8 mouse cellular contexts compared by ENCODE assay signal in genomic region chr3:41080724-41081123, GRCm38 (mm10). TPM values are rescaled to one million over a fixed set of nuclear protein-coding genes. Genes with fewer than 3 reads are reported as not detected.
DNase-seq lines count a peak whose midpoint lies in the region; ATAC-seq and TF ChIP-seq lines count a peak whose summit lies in the region.

No protein-coding gene starts in this region.

- no peak for TF ChIP-seq CTCF in layer of hippocampus, adult 2 months (conservative IDR thresholded peaks at IDR 0.05)

- H3K4me1 ChIP-seq in neural tube, embryonic 11.5 days (ENCODE audit: control insufficient read depth, insufficient read depth, low read length) = peaks cover 11% of the 10 kb centered on the region
- peaks cover 17% of the 10 kb centered on the region for H3K4me1 ChIP-seq in embryonic facial prominence, embryonic 15.5 days
- H3K4me1 ChIP-seq in limb, embryonic 13.5 days = peaks cover 18% of the 10 kb centered on the region
- H3K4me1 ChIP-seq in stomach, embryonic 14.5 days (ENCODE audit: control insufficient read depth, insufficient read depth, low read length) = peaks cover 10% of the 10 kb centered on the region; the same call in 1 of the 2 replicates

- no peak overlapping the region for H3K27ac ChIP-seq in neural tube, embryonic 11.5 days (ENCODE audit: low read depth, low read length)
- no peak overlapping the region for H3K27ac ChIP-seq in embryonic facial prominence, embryonic 15.5 days (replicated peaks)
- no peak overlapping the region for H3K27ac ChIP-seq in limb, embryonic 13.5 days
- H3K27ac ChIP-seq in stomach, embryonic 14.5 days (ENCODE audit: low read length) = no peak overlapping the region
- H3K27ac ChIP-seq in layer of hippocampus, adult 2 months = no peak overlapping the region

- H3K4me2 ChIP-seq in neural tube, embryonic 11.5 days (ENCODE audit: low read depth) = peak overlapping the region; percentile 79
- H3K4me2 ChIP-seq in embryonic facial prominence, embryonic 15.5 days (replicated peaks) = peak overlapping the region; percentile 77
- H3K4me2 ChIP-seq in limb, embryonic 13.5 days (replicated peaks) = peak overlapping the region; percentile 86
- peak overlapping the region; percentile 87 for H3K4me2 ChIP-seq in stomach, embryonic 14.5 days (replicated peaks; ENCODE audit: low read depth, low read length)

- no peaks in the 10 kb centered on the region for H3K36me3 ChIP-seq in neural tube, embryonic 11.5 days (ENCODE audit: control insufficient read depth, insufficient read depth, low read length)
- no peaks in the 10 kb centered on the region for H3K36me3 ChIP-seq in embryonic facial prominence, embryonic 15.5 days
- no peaks in the 10 kb centered on the region for H3K36me3 ChIP-seq in limb, embryonic 13.5 days
- H3K36me3 ChIP-seq in stomach, embryonic 14.5 days (ENCODE audit: control insufficient read depth, insufficient read depth, low read length) = no peaks in the 10 kb centered on the region

- no peaks in the 10 kb centered on the region for H3K27me3 ChIP-seq in neural tube, embryonic 11.5 days (ENCODE audit: control insufficient read depth, insufficient read depth, low read length)
- no peaks in the 10 kb centered on the region for H3K27me3 ChIP-seq in embryonic facial prominence, embryonic 15.5 days
- H3K27me3 ChIP-seq in limb, embryonic 13.5 days = no peaks in the 10 kb centered on the region
- H3K27me3 ChIP-seq in stomach, embryonic 14.5 days (ENCODE audit: control insufficient read depth, insufficient read depth, low read length) = no peaks in the 10 kb centered on the region

- H3K9me3 ChIP-seq in neural tube, embryonic 11.5 days (ENCODE audit: control insufficient read depth, low read length) = no peaks in the 10 kb centered on the region
- H3K9me3 ChIP-seq in embryonic facial prominence, embryonic 15.5 days (replicated peaks) = no peaks in the 10 kb centered on the region
- no peaks in the 10 kb centered on the region for H3K9me3 ChIP-seq in limb, embryonic 13.5 days
- H3K9me3 ChIP-seq in stomach, embryonic 14.5 days (ENCODE audit: control insufficient read depth, low read depth, low read length) = no peaks in the 10 kb centered on the region

- no peak overlapping the region for H3K9ac ChIP-seq in neural tube, embryonic 11.5 days (ENCODE audit: low read length)
- no peak overlapping the region for H3K9ac ChIP-seq in embryonic facial prominence, embryonic 15.5 days
- no peak overlapping the region for H3K9ac ChIP-seq in limb, embryonic 13.5 days
- H3K9ac ChIP-seq in stomach, embryonic 14.5 days (replicated peaks; ENCODE audit: low read depth, low read length) = no peak overlapping the region

- 41% methylated on average over 3 of the region's 3 CpGs for WGBS in neural tube, embryonic 11.5 days
- WGBS in embryonic facial prominence, embryonic 15.5 days = 46% methylated on average over 3 of the region's 3 CpGs
- 43% methylated on average over 3 of the region's 3 CpGs for WGBS in limb, embryonic 13.5 days
- 32% methylated on average over 3 of the region's 3 CpGs for WGBS in stomach, embryonic 14.5 days

- no peak for DNase-seq in neural tube, embryonic 11.5 days (ENCODE audit: low spot score)
- DNase-seq in neural tube, embryonic 10.5 days (ENCODE audit: extremely low spot score, low spot score) = no peak
- DNase-seq in cerebellum, adult 8-10 months = no peak
- DNase-seq in urinary bladder, adult 18-20 months (ENCODE audit: low spot score in 2 of 2) = no peak
- DNase-seq in layer of hippocampus, adult 2 months (ENCODE audit: low spot score in 2 of 2) = no peak

- ATAC-seq in neural tube, embryonic 11.5 days (ENCODE audit: insufficient read depth, low FRiP score, low TSS enrichment) = no peak
- no peak for ATAC-seq in embryonic facial prominence, embryonic 15.5 days (ENCODE audit: insufficient number of reproducible peaks, low FRiP score, low TSS enrichment, low read depth)
- no peak for ATAC-seq in limb, embryonic 13.5 days (ENCODE audit: low FRiP score, low read depth)
- ATAC-seq in stomach, embryonic 14.5 days (ENCODE audit: insufficient number of reproducible peaks, insufficient read depth, low FRiP score, low read depth) = no peak

- H3K4me3 ChIP-seq in neural tube, embryonic 11.5 days (ENCODE audit: low read depth, low read length) = no peak overlapping the region
- H3K4me3 ChIP-seq in embryonic facial prominence, embryonic 15.5 days (replicated peaks) = peak overlapping the region; percentile 12; the same call in 1 of the 2 replicates
- peak overlapping the region; percentile 72 for H3K4me3 ChIP-seq in limb, embryonic 13.5 days
- H3K4me3 ChIP-seq in stomach, embryonic 14.5 days (ENCODE audit: low read depth, low read length) = peak overlapping the region; percentile 89; the same call in 1 of the 2 replicates
- H3K4me3 ChIP-seq in layer of hippocampus, adult 2 months = no peak overlapping the region

RNA-seq across cellular contexts. Expression of gene Pgrmc2, which starts 2.1 kb away (rescaled TPM):
- polyA plus RNA-seq in neural tube, embryonic 11.5 days (2014; fragmentation: Nextera tagmentation; extraction: Ambion mirVana) = 27.6 and 29.5 TPM in 2 replicates
- polyA plus RNA-seq in embryonic facial prominence, embryonic 15.5 days (2015; fragmentation: Nextera tagmentation; extraction: Ambion mirVana) = 46.1 and 47.6 TPM in 2 replicates
- polyA plus RNA-seq in limb, embryonic 13.5 days (2015; fragmentation: Nextera tagmentation; extraction: Ambion mirVana) = 39.1 and 40.1 TPM in 2 replicates
- 29.5 and 32.4 TPM in 2 replicates for polyA plus RNA-seq in stomach, embryonic 14.5 days (2014; fragmentation: Nextera tagmentation; extraction: Ambion mirVana)
- 10 to 100 TPM; 54.4 to 56.4 TPM for total RNA-seq in layer of hippocampus, adult 2 months (2021)

Comparison
In these comparisons a context has a peak if more than half of its experiments do, and no peak if none do; other contexts are left out.
1. H3K4me3 ChIP-seq: peak in embryonic facial prominence, embryonic 15.5 days (single experiment), limb, embryonic 13.5 days (single experiment) and stomach, embryonic 14.5 days (single experiment); none in neural tube, embryonic 11.5 days (single experiment) and layer of hippocampus, adult 2 months (single experiment).
2. Peak in every context shown above with its lines, with median percentiles within 50 percentile points of each other: H3K4me2 ChIP-seq.